In genomic region chr1:160330222-160330621, GRCm38 (mm10) we compare ENCODE assay signal across 19 mouse cellular contexts.
A peak's percentile ranks its signal among the peaks of the same experiment; 100 is the strongest.
DNase-seq lines count a peak whose midpoint lies in the region; ATAC-seq and TF ChIP-seq lines count a peak whose summit lies in the region.
"Had no signal": no experiment of that assay in that cellular context is flagged by ENCODE, and none has a peak within 500 bp of the region (broad histone marks: within the 10 kb centered on the region; RNA-seq: fewer than 3 reads in every experiment).

No protein-coding gene starts in this region.

- H3K9me3 ChIP-seq in kidney, postnatal 0 days (replicated peaks; ENCODE audit: low read length): no peaks in the 10 kb centered on the region
- H3K9me3 ChIP-seq in kidney, embryonic 16.5 days (ENCODE audit: low read length): no peaks in the 10 kb centered on the region
- H3K9me3 ChIP-seq in liver, embryonic 16.5 days (replicated peaks; ENCODE audit: control insufficient read depth, low read length): no peaks in the 10 kb centered on the region
- no peaks in the 10 kb centered on the region for H3K9me3 ChIP-seq in forebrain, embryonic 13.5 days (replicated peaks)
- H3K9me3 ChIP-seq: heart, embryonic 10.5 days; limb, embryonic 13.5 days; lung, embryonic 15.5 days had no signal

- H3K27ac ChIP-seq in kidney, postnatal 0 days: no peak overlapping the region
- H3K27ac ChIP-seq in kidney, embryonic 16.5 days (ENCODE audit: low read length): no peak overlapping the region
- peak overlapping the region; percentile 35 for H3K27ac ChIP-seq in liver, embryonic 16.5 days (ENCODE audit: low read length)
- no peak overlapping the region for H3K27ac ChIP-seq in forebrain, embryonic 13.5 days
- H3K27ac ChIP-seq: heart, embryonic 10.5 days; limb, embryonic 13.5 days; lung, embryonic 15.5 days; macrophage had no signal

- peak; percentile 30 for DNase-seq in kidney, postnatal 0 days (ENCODE audit: low spot score)
- DNase-seq in MEL-GATA-1-ER (ENCODE audit: extremely low read depth, low read depth): peak; percentile 90
- no peak for DNase-seq in gastrocnemius, adult 8-10 months (ENCODE audit: low spot score in 2 of 2)
- no peak for DNase-seq in embryo, embryonic 9.5 days (ENCODE audit: extremely low spot score)
- DNase-seq: cerebellum, adult 9-11 months; gastrocnemius, postnatal 10 days; heart, postnatal 10 days; kidney, adult 8-10 months; kidney, postnatal 4 days had no signal

- H3K4me1 ChIP-seq in kidney, postnatal 0 days (replicated peaks; ENCODE audit: insufficient read depth, low read length): no peaks in the 10 kb centered on the region
- no peaks in the 10 kb centered on the region for H3K4me1 ChIP-seq in kidney, embryonic 16.5 days (ENCODE audit: insufficient read depth, low read length)
- peaks cover 18% of the 10 kb centered on the region for H3K4me1 ChIP-seq in liver, embryonic 16.5 days (ENCODE audit: control insufficient read depth, low read depth, low read length)
- H3K4me1 ChIP-seq in forebrain, embryonic 13.5 days: no peaks in the 10 kb centered on the region
- H3K4me1 ChIP-seq: limb, embryonic 13.5 days; lung, embryonic 15.5 days had no signal

- TF ChIP-seq CTCF in kidney, postnatal 0 days (IDR thresholded peaks at IDR 0.05; ENCODE audit: low read depth): no peak

- H3K4me3 ChIP-seq in kidney, postnatal 0 days (replicated peaks; ENCODE audit: low read depth, low read length): no peak overlapping the region
- no peak overlapping the region for H3K4me3 ChIP-seq in kidney, embryonic 16.5 days (ENCODE audit: low read length)
- H3K4me3 ChIP-seq in liver, embryonic 16.5 days (ENCODE audit: low read depth, low read length): no peak overlapping the region
- no peak overlapping the region for H3K4me3 ChIP-seq in forebrain, embryonic 13.5 days
- H3K4me3 ChIP-seq: heart, embryonic 10.5 days; limb, embryonic 13.5 days; lung, embryonic 15.5 days had no signal

- H3K36me3 ChIP-seq in kidney, postnatal 0 days (ENCODE audit: insufficient read depth, low read length): no peaks in the 10 kb centered on the region
- H3K36me3 ChIP-seq in kidney, embryonic 16.5 days (ENCODE audit: insufficient read depth, low read length): no peaks in the 10 kb centered on the region
- H3K36me3 ChIP-seq in liver, embryonic 16.5 days (ENCODE audit: control insufficient read depth, insufficient read depth): no peaks in the 10 kb centered on the region
- no peaks in the 10 kb centered on the region for H3K36me3 ChIP-seq in forebrain, embryonic 13.5 days (ENCODE audit: poor library complexity, severe bottlenecking)
- H3K36me3 ChIP-seq: heart, embryonic 10.5 days; limb, embryonic 13.5 days; lung, embryonic 15.5 days had no signal

- no peak for ATAC-seq in kidney, postnatal 0 days (replicated peaks; ENCODE audit: low FRiP score, low read depth)
- no peak for ATAC-seq in kidney, embryonic 16.5 days (ENCODE audit: low FRiP score, low TSS enrichment)
- peak; percentile 41 for ATAC-seq in granulocyte monocyte progenitor cell, adult 5-6 weeks (replicated peaks; ENCODE audit: poor library complexity, severe bottlenecking)
- ATAC-seq in liver, embryonic 16.5 days (ENCODE audit: low read depth): peak; percentile 82
- ATAC-seq in forebrain, embryonic 13.5 days: no peak
- ATAC-seq: CD4-positive, CD25-positive, alpha-beta regulatory T cell, adult 4 months; inflammation-experienced regulatory T-cells, adult 6 months had no signal

- H3K4me2 ChIP-seq in kidney, postnatal 0 days (ENCODE audit: low read length): no peak overlapping the region
- H3K4me2 ChIP-seq in kidney, embryonic 16.5 days (replicated peaks; ENCODE audit: low read depth, low read length): no peak overlapping the region
- peak overlapping the region; percentile 31 for H3K4me2 ChIP-seq in liver, embryonic 16.5 days (ENCODE audit: low read depth, low read length)
- no peak overlapping the region for H3K4me2 ChIP-seq in forebrain, embryonic 13.5 days
- H3K4me2 ChIP-seq: limb, embryonic 13.5 days; lung, embryonic 15.5 days had no signal

- 30% methylated on average over 2 of the region's 2 CpGs for WGBS in kidney, postnatal 0 days
- WGBS in kidney, embryonic 16.5 days: 46% methylated on average over 2 of the region's 2 CpGs
- WGBS in liver, embryonic 16.5 days (ENCODE audit: insufficient replicate concordance): 9% methylated on average over 2 of the region's 2 CpGs
- 72% methylated on average over 2 of the region's 2 CpGs for WGBS in forebrain, embryonic 13.5 days

- H3K9ac ChIP-seq in kidney, postnatal 0 days (ENCODE audit: low read depth, low read length): no peak overlapping the region
- H3K9ac ChIP-seq in kidney, embryonic 16.5 days (replicated peaks; ENCODE audit: low read length): no peak overlapping the region
- no peak overlapping the region for H3K9ac ChIP-seq in liver, embryonic 16.5 days (ENCODE audit: low read depth, low read length)
- no peak overlapping the region for H3K9ac ChIP-seq in forebrain, embryonic 13.5 days
- H3K9ac ChIP-seq: limb, embryonic 13.5 days; lung, embryonic 15.5 days had no signal

- H3K27me3 ChIP-seq in kidney, postnatal 0 days (ENCODE audit: insufficient read depth, low read length): no peaks in the 10 kb centered on the region
- H3K27me3 ChIP-seq in kidney, embryonic 16.5 days (ENCODE audit: insufficient read depth, low read length): no peaks in the 10 kb centered on the region
- no peaks in the 10 kb centered on the region for H3K27me3 ChIP-seq in liver, embryonic 16.5 days (ENCODE audit: control insufficient read depth, insufficient read depth, low read depth, low read length)
- no peaks in the 10 kb centered on the region for H3K27me3 ChIP-seq in forebrain, embryonic 13.5 days
- H3K27me3 ChIP-seq: limb, embryonic 13.5 days; lung, embryonic 15.5 days had no signal

Comparison
In these comparisons a context has a peak if more than half of its experiments do, and no peak if none do; other contexts are left out.
1. ATAC-seq: peak in granulocyte monocyte progenitor cell, adult 5-6 weeks (single experiment) and liver, embryonic 16.5 days (single experiment); none in kidney, postnatal 0 days (single experiment), kidney, embryonic 16.5 days (single experiment) and forebrain, embryonic 13.5 days (single experiment).
2. DNase-seq: peak in kidney, postnatal 0 days (single experiment) and MEL-GATA-1-ER (single experiment); none in gastrocnemius, adult 8-10 months (0 of 2) and embryo, embryonic 9.5 days (single experiment).